In the genomic region with DNA sequence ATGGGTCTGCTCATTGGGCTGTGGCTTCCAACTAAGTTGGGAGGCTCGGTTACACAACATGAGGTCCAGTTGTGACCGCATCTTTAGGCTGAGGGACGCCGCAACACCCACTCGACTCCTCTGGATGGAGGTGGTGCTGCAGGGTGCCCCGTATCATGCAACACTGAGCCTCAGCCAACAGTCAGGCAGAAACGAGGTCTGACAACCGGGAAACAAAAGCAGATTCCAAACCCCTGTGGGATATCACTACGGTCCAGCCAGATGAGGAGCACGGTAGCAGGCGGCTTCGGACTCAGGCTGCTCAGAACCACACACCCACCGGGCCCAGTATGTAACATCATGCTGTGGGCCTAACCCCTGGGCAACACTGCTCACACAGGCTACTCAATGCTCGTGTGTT, we compare ENCODE assay signal across 22 mouse cellular contexts. TPM values are rescaled to one million over a fixed set of nuclear protein-coding genes. Genes with fewer than 3 reads are reported as not detected.
"Had no signal": no experiment of that assay in that cellular context is flagged by ENCODE, and none has a peak within 500 bp of the region (broad histone marks: within the 10 kb centered on the region; RNA-seq: fewer than 3 reads in every experiment).

No protein-coding gene starts in this region.

- H3K4me3 ChIP-seq: kidney, embryonic 15.5 days; limb, embryonic 12.5 days; limb, embryonic 15.5 days; midbrain, embryonic 12.5 days; midbrain, embryonic 15.5 days; neural tube, embryonic 12.5 days; neural tube, embryonic 15.5 days; stomach, embryonic 15.5 days had no signal

- H3K27ac ChIP-seq: kidney, embryonic 15.5 days; limb, embryonic 12.5 days; limb, embryonic 15.5 days; liver, embryonic 14.5 days; macrophage; midbrain, embryonic 12.5 days; midbrain, embryonic 15.5 days; neural tube, embryonic 12.5 days; neural tube, embryonic 15.5 days; stomach, embryonic 15.5 days had no signal

- DNase-seq: kidney, adult 11 months; kidney, adult 8-10 months; kidney, postnatal 10 days; kidney, postnatal 36 days; left cerebral cortex, postnatal 4 days; liver, postnatal 0 days; lung, embryonic 14.5 days; retina, postnatal 1 day; spleen, adult 18-20 months; thymus, adult 2 months; thymus, postnatal 14 days had no signal

RNA-seq across cellular contexts. Expression of gene Cep295nl, which starts 11.9 kb away (rescaled TPM):
- polyA plus RNA-seq: liver, embryonic 11.5 days had no signal
